17 mouse cellular contexts compared by ENCODE assay signal in the genomic region with DNA sequence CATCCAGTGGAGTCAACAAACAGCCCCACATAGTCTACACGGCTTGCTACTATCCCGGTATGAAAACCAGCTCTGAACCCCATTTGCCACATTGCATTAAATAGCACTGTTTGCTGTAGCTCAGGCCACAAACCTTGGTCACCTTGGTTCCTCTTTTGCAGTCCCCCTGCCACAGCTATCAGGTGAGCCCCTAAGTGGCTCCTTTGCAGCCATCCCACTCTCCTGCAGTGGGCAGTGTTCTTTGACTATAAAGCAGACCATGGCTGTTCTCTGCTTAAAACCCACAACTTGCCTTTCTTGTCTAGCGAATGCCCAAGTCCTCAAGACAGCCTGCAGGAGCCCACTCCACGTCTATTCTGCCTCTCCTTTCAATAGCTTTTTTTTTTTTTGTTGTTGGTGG. TPM values are rescaled to one million over a fixed set of nuclear protein-coding genes. Genes with fewer than 3 reads are reported as not detected.
DNase-seq lines count a peak whose midpoint lies in the region; ATAC-seq and TF ChIP-seq lines count a peak whose summit lies in the region.
"Had no signal": no experiment of that assay in that cellular context is flagged by ENCODE, and none has a peak within 500 bp of the region (broad histone marks: within the 10 kb centered on the region; RNA-seq: fewer than 3 reads in every experiment).

No protein-coding gene starts in this region.

- no peak overlapping the region for H3K27ac ChIP-seq in heart, postnatal 0 days (ENCODE audit: low read depth)
- H3K27ac ChIP-seq in liver, embryonic 11.5 days (ENCODE audit: low read depth, low read length) = peak overlapping the region; percentile 93
- H3K27ac ChIP-seq: embryonic facial prominence, embryonic 10.5 days; hindbrain, embryonic 13.5 days; neural tube, embryonic 13.5 days had no signal

- no peaks in the 10 kb centered on the region for H3K9me3 ChIP-seq in heart, postnatal 0 days (replicated peaks; ENCODE audit: control insufficient read depth, low read length)
- no peaks in the 10 kb centered on the region for H3K9me3 ChIP-seq in G1E (replicated peaks)
- no peaks in the 10 kb centered on the region for H3K9me3 ChIP-seq in liver, embryonic 11.5 days (ENCODE audit: control insufficient read depth, low read length)
- H3K9me3 ChIP-seq: embryonic facial prominence, embryonic 10.5 days; hindbrain, embryonic 13.5 days; neural tube, embryonic 13.5 days had no signal

- TF ChIP-seq EP300 in heart, postnatal 0 days (IDR thresholded peaks at IDR 0.05; ENCODE audit: low read depth) = no peak

- no peak overlapping the region for H3K4me2 ChIP-seq in heart, postnatal 0 days (ENCODE audit: low read depth, low read length)
- peak overlapping the region; percentile 83 for H3K4me2 ChIP-seq in liver, embryonic 11.5 days
- H3K4me2 ChIP-seq: hindbrain, embryonic 13.5 days; neural tube, embryonic 13.5 days had no signal

- DNase-seq in heart, postnatal 0 days (ENCODE audit: low spot score) = no peak
- DNase-seq in heart, adult 8-10 months (ENCODE audit: low spot score) = no peak
- peak; percentile 46 for DNase-seq in A20 (ENCODE audit: low read depth, low spot score)
- DNase-seq in G1E (ENCODE audit: low spot score) = peak; percentile 34
- no peak for DNase-seq in liver, embryonic 11.5 days (ENCODE audit: low spot score)
- DNase-seq in embryo, embryonic 10 days (ENCODE audit: low spot score) = no peak
- DNase-seq in kidney, postnatal 14 days = no peak
- DNase-seq in embryo, embryonic 9.5 days (ENCODE audit: extremely low spot score) = no peak
- DNase-seq: adrenal gland, postnatal 25 days; cerebellum, postnatal 10 days; kidney, adult 11 months; kidney, postnatal 4 days; thymus, postnatal 4 days had no signal

- 33% methylated on average over 4 of the region's 4 CpGs for WGBS in heart, postnatal 0 days
- 39% methylated on average over 4 of the region's 4 CpGs for WGBS in liver, embryonic 11.5 days

- H3K4me1 ChIP-seq in heart, postnatal 0 days (ENCODE audit: control insufficient read depth, insufficient read depth) = peaks cover 15% of the 10 kb centered on the region; the same call in 1 of the 2 replicates
- peaks cover 91% of the 10 kb centered on the region for H3K4me1 ChIP-seq in G1E (ENCODE audit: insufficient read depth, low read depth, low read length)
- H3K4me1 ChIP-seq in liver, embryonic 11.5 days (replicated peaks; ENCODE audit: control insufficient read depth, insufficient read depth, low read length) = peaks cover 35% of the 10 kb centered on the region

- ATAC-seq in heart, postnatal 0 days (ENCODE audit: insufficient read depth, low read depth) = no peak
- ATAC-seq in G1E (ENCODE audit: extremely low read depth, insufficient number of reproducible peaks, low FRiP score, poor library complexity, severe bottlenecking) = no peak
- ATAC-seq in liver, embryonic 11.5 days (replicated peaks; ENCODE audit: low FRiP score) = no peak
- ATAC-seq: activated CD4-positive, CD25-positive, alpha-beta regulatory T cell, adult 4 months had no signal

- H3K27me3 ChIP-seq in heart, postnatal 0 days (ENCODE audit: control insufficient read depth, insufficient read depth, low read length) = no peaks in the 10 kb centered on the region
- no peaks in the 10 kb centered on the region for H3K27me3 ChIP-seq in G1E (ENCODE audit: insufficient read depth, low read length)
- no peaks in the 10 kb centered on the region for H3K27me3 ChIP-seq in liver, embryonic 11.5 days (replicated peaks; ENCODE audit: control insufficient read depth, insufficient read depth, low read length)

- peak; percentile 20; the same call in 1 of the 2 replicates for TF ChIP-seq CTCF in heart, postnatal 0 days (IDR thresholded peaks at IDR 0.05; ENCODE audit: low read depth)
- TF ChIP-seq CTCF in G1E (IDR thresholded peaks at IDR 0.05; ENCODE audit: low read depth, low read length) = peak; percentile 15; the same call in 1 of the 2 replicates

- no peak overlapping the region for H3K4me3 ChIP-seq in heart, postnatal 0 days (ENCODE audit: low read depth, low read length)
- peak overlapping the region; percentile 79 for H3K4me3 ChIP-seq in G1E (ENCODE audit: low read depth, low read length)
- peak overlapping the region; percentile 57 for H3K4me3 ChIP-seq in liver, embryonic 11.5 days (ENCODE audit: low read depth, low read length)
- H3K4me3 ChIP-seq: embryonic facial prominence, embryonic 10.5 days; hindbrain, embryonic 13.5 days; neural tube, embryonic 13.5 days had no signal

- no peaks in the 10 kb centered on the region for H3K36me3 ChIP-seq in heart, postnatal 0 days (replicated peaks; ENCODE audit: control insufficient read depth, insufficient read depth, low read length)
- H3K36me3 ChIP-seq in G1E (replicated peaks) = peaks cover 59% of the 10 kb centered on the region
- H3K36me3 ChIP-seq in liver, embryonic 11.5 days (ENCODE audit: control insufficient read depth, insufficient read depth, low read length) = peaks cover 6% of the 10 kb centered on the region; the same call in 1 of the 2 replicates
- H3K36me3 ChIP-seq: embryonic facial prominence, embryonic 10.5 days; hindbrain, embryonic 13.5 days; neural tube, embryonic 13.5 days had no signal

- no peak overlapping the region for H3K9ac ChIP-seq in heart, postnatal 0 days (replicated peaks; ENCODE audit: low read depth, low read length)
- peak overlapping the region; percentile 69 for H3K9ac ChIP-seq in liver, embryonic 11.5 days (ENCODE audit: low read depth, low read length)
- H3K9ac ChIP-seq: hindbrain, embryonic 13.5 days; neural tube, embryonic 13.5 days had no signal

RNA-seq across cellular contexts. Expression of gene Mfsd2b, which starts 1.9 kb away (rescaled TPM):
- 1.1 TPM in 1 of 2 replicates, not detected in the other for total RNA-seq in heart, postnatal 0 days (2014; rRNA removed; ENCODE audit: low replicate concordance)
- 0.69 and 0.79 TPM in 2 replicates for polyA plus RNA-seq in heart, postnatal 0 days (2015; fragmentation: Nextera tagmentation; extraction: Ambion mirVana)
- total RNA-seq in heart, adult 8-10 months (2022) = 1 to 10 TPM in 1 of 4 experiments, under 1 TPM in 3; 0.69 to 1.5 (median 0.77) TPM
- total RNA-seq in G1E (2014; fragmentation: Nextera tagmentation) (174 and 182 TPM in 2 replicates), G1E (2017) (72.0 and 77.5 TPM in 2 replicates)
- 120 and 159 TPM in 2 replicates for polyA plus RNA-seq in G1E (2012)
- polyA plus RNA-seq in liver, embryonic 11.5 days (2014; fragmentation: Nextera tagmentation; extraction: Ambion mirVana) = 117 and 122 TPM in 2 replicates

RNA-seq across cellular contexts. Expression of gene Wdcp, which starts 29.2 kb away (rescaled TPM):
- total RNA-seq in heart, postnatal 0 days (2014; rRNA removed; ENCODE audit: low replicate concordance) = 6.2 and 7.8 TPM in 2 replicates
- polyA plus RNA-seq in heart, postnatal 0 days (2015; fragmentation: Nextera tagmentation; extraction: Ambion mirVana) = 12.6 and 14.6 TPM in 2 replicates
- total RNA-seq in heart, adult 8-10 months (2022) = 1 to 10 TPM; 7.1 to 9.4 (median 8.0) TPM
- total RNA-seq in G1E (2014; fragmentation: Nextera tagmentation) = 12.2 and 12.6 TPM in 2 replicates
- 12.3 and 14.3 TPM in 2 replicates for total RNA-seq in G1E (2017)
- 1.6 and 2.1 TPM in 2 replicates for polyA plus RNA-seq in G1E (2012)
- 28.7 and 31.0 TPM in 2 replicates for polyA plus RNA-seq in liver, embryonic 11.5 days (2014; fragmentation: Nextera tagmentation; extraction: Ambion mirVana)

RNA-seq across cellular contexts. Expression of gene Fkbp1b, which starts 30.9 kb away (rescaled TPM):
- total RNA-seq in heart, postnatal 0 days (2014; rRNA removed; ENCODE audit: low replicate concordance) = 0.34 and 1.5 TPM in 2 replicates
- polyA plus RNA-seq in heart, postnatal 0 days (2015; fragmentation: Nextera tagmentation; extraction: Ambion mirVana) = 5.2 and 6.2 TPM in 2 replicates
- total RNA-seq in heart, adult 8-10 months (2022) = under 1 TPM; 0.27 to 0.95 (median 0.67) TPM
- total RNA-seq in G1E (2014; fragmentation: Nextera tagmentation) (7.8 and 10.2 TPM in 2 replicates), G1E (2017) (8.0 and 9.9 TPM in 2 replicates)
- polyA plus RNA-seq in G1E (2012) = 9.6 and 14.0 TPM in 2 replicates
- 4.5 and 5.8 TPM in 2 replicates for polyA plus RNA-seq in liver, embryonic 11.5 days (2014; fragmentation: Nextera tagmentation; extraction: Ambion mirVana)
- polyA plus RNA-seq: activated CD4-positive, CD25-positive, alpha-beta regulatory T cell, adult 4 months had no signal

RNA-seq across cellular contexts. Expression of gene Ubxn2a, which starts 35.2 kb away (rescaled TPM):
- total RNA-seq in heart, postnatal 0 days (2014; rRNA removed; ENCODE audit: low replicate concordance) = 18.7 and 21.0 TPM in 2 replicates
- polyA plus RNA-seq in heart, postnatal 0 days (2015; fragmentation: Nextera tagmentation; extraction: Ambion mirVana) = 44.7 and 45.1 TPM in 2 replicates
- 10 to 100 TPM; 69.2 to 77.6 (median 75.9) TPM for total RNA-seq in heart, adult 8-10 months (2022)
- 58.3 and 65.4 TPM in 2 replicates for total RNA-seq in G1E (2014; fragmentation: Nextera tagmentation)
- 73.9 and 75.5 TPM in 2 replicates for total RNA-seq in G1E (2017)
- 14.3 and 22.6 TPM in 2 replicates for polyA plus RNA-seq in G1E (2012)
- 50.9 and 57.3 TPM in 2 replicates for polyA plus RNA-seq in liver, embryonic 11.5 days (2014; fragmentation: Nextera tagmentation; extraction: Ambion mirVana)

RNA-seq across cellular contexts. Expression of gene Atad2b, which starts 44.9 kb away (rescaled TPM):
- total RNA-seq in heart, postnatal 0 days (2014; rRNA removed; ENCODE audit: low replicate concordance) = 11.7 and 18.2 TPM in 2 replicates
- polyA plus RNA-seq in heart, postnatal 0 days (2015; fragmentation: Nextera tagmentation; extraction: Ambion mirVana) = 4.9 and 5.4 TPM in 2 replicates
- total RNA-seq in heart, adult 8-10 months (2022) = 10 to 100 TPM; 11.2 to 12.8 (median 12.3) TPM
- total RNA-seq in G1E (2014; fragmentation: Nextera tagmentation) = 113 and 123 TPM in 2 replicates
- total RNA-seq in G1E (2017) = 44.4 and 54.5 TPM in 2 replicates
- polyA plus RNA-seq in G1E (2012) = 28.5 and 39.1 TPM in 2 replicates
- 11.8 and 12.8 TPM in 2 replicates for polyA plus RNA-seq in liver, embryonic 11.5 days (2014; fragmentation: Nextera tagmentation; extraction: Ambion mirVana)

Comparison
In these comparisons a context has a peak if more than half of its experiments do, and no peak if none do; other contexts are left out.
1. DNase-seq: peak in A20 (single experiment) and G1E (single experiment); none in heart, postnatal 0 days (single experiment), heart, adult 8-10 months (single experiment), liver, embryonic 11.5 days (single experiment), embryo, embryonic 10 days (single experiment), kidney, postnatal 14 days (single experiment) and embryo, embryonic 9.5 days (single experiment).
2. RNA of gene Mfsd2b, which starts 1.9 kb away (total RNA-seq): 72.0 to 182 TPM in G1E; 0.69 to 1.5 TPM in heart, adult 8-10 months and 1.1 TPM in heart, postnatal 0 days; every median in the first group is over 10 times any median in the second.